Mouse (Mus musculus): Measurements from ENCODE around the gene Rab27a. TPM values are rescaled to one million over a fixed set of nuclear protein-coding genes. Genes with fewer than 3 reads are reported as not detected.
"Not testable (repeated sequence)": the region's sequence is repeated elsewhere in the genome, so short reads cannot be mapped to it uniquely, and the experiment has no call there.

Gene Rab27a
- polyA plus RNA-seq, 1 experiment, result 1.7 TPM

DNA sequence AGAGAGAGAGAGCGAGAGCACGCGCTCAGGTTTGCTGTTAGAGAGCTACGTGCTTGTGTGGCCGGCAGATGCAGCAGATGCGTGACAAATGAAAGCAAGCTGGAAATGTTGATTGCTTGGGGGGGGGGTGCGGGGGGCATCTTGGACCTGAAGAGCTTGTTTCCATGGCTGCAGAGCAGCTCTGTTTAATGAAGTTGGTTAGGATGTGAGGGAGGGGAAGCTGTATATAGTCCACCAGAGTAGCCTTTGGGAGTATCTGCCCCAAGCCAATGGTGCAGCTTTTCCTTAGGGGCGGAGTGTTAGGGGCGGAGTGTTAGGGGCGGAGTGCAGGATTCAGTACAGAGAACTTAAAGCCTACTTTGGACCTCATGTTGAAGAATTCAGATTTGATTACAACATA, 22.4 kb downstream of the Rab27a start:
- Histone ChIP-seq H3K4me1 (ENCODE audit: control insufficient read depth, insufficient read depth, insufficient read length, low read length) (no peaks in the 10 kb centered on the region), H3K27ac (replicated peaks; ENCODE audit: low read depth, low read length) (no peak overlapping the region), H3K4me3 (ENCODE audit: insufficient read depth, low read depth, low read length) (0 out of 2 replicates have a peak overlapping the region, but pooled peaks have one; percentile 3)

DNA sequence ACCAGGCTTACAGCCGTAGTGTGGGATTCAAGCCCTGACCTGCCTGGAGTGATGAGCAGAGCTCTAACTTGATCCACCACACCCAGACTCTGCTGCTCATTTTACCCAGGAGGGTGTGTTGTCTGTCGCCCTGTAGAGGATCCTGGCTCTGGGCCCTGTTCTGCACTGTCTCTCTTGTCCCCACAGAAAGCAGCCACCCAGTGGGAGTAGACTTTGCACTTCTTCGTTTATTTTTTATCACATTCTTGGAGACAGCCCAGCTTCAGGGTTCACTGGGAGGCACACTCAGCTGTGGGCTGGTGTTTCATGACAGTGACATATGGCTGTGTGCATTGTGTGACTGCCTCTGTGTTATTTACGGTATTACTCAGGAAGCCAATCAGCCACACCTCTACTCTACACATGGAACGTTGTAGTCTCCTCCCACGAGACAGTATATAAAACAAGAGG, 23.6 kb downstream of the Rab27a start:
- H3K27ac ChIP-seq (replicated peaks; ENCODE audit: low read depth, low read length), result no peak overlapping the region
- no peak overlapping the region for H3K4me3 ChIP-seq (ENCODE audit: insufficient read depth, low read depth, low read length)
- H3K4me1 ChIP-seq (ENCODE audit: control insufficient read depth, insufficient read depth, insufficient read length, low read length), result no peaks in the 10 kb centered on the region

DNA sequence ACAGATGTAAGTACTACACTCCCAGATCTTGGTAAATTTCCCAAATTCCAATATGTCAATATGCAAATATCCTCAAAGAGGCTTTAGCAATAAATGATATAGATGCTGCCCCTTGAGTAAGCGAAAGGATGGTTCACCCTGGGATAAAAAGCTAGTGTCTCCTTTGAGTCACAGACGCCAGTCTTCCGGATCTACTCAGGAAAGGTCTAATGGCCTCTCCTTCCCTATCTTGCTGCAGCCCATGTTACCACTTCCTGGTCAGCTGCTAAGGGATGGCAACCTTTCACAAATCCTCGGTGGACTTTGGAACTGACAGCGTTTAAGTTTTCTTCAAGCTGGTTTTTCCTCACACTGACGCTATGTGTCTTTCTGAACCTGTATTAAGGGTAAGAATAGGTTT, 24.0 kb downstream of the Rab27a start:
- H3K27ac ChIP-seq (replicated peaks; ENCODE audit: low read depth, low read length), result no peak overlapping the region
- H3K4me1 ChIP-seq (ENCODE audit: control insufficient read depth, insufficient read depth, insufficient read length, low read length), result no peaks in the 10 kb centered on the region
- H3K4me3 ChIP-seq (ENCODE audit: insufficient read depth, low read depth, low read length), result no peak overlapping the region

DNA sequence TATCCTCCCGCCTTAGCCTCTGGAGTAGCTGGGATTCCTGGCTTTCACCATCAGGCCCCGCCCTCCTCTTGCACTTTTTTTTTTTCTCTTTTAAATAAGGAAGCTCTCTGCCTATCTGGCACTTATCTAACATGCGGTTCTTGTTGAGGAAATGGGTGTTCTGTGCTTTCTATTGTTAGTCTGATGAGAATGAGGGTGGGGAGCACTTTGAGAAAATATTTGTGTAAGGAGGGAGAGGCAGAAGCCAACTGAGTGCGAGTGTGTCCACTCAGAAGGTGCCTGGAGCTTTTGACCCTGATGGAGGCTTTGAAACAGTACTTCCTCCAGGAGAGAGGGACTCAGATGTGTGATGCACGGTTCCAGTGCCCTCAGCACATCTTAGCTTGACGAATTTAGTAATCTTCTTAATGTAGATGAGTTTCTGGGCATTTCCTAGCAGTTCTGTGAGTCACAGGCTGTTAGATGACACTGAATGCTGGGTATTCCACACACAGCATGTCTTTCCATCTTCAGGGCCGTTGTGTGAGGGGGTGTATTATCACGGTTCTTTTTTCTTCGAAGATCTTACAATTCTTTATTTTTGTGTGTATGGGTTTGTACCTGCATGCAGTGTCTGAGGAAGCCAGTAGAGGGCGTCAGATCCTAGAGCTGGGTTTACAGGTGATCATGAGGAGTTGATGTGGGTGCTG, 26.5 kb downstream of the Rab27a start:
- Histone ChIP-seq H3K4me3 (ENCODE audit: insufficient read depth, low read depth, low read length) (no peak overlapping the region), H3K4me1 (ENCODE audit: control insufficient read depth, insufficient read depth, insufficient read length, low read length) (no peaks in the 10 kb centered on the region), H3K27ac (replicated peaks; ENCODE audit: low read depth, low read length) (no peak overlapping the region; the same call in 1 of the 2 replicates)

DNA sequence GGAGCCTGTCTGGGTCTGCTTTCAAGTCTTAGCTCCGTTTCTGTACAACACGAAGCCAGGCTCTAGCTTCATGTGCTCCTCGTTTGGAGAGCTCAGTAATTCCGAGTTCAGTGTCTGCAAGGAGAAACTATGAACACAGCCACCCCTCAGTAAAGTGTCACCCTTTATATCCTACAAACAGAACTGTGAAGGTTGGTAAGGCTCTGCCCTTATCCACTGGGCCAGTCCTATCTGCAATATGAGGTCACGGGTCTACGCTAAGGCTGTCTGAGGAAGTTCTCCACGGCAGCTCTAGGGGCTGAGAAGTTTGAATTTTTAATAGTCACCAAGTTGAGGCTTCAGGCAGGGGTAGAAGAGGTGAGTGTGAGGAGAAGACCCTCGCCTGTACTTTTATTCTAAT, 27.8 kb downstream of the Rab27a start:
- no peaks in the 10 kb centered on the region for H3K4me1 ChIP-seq (ENCODE audit: control insufficient read depth, insufficient read depth, insufficient read length, low read length)
- H3K27ac ChIP-seq (replicated peaks; ENCODE audit: low read depth, low read length), result no peak overlapping the region

DNA sequence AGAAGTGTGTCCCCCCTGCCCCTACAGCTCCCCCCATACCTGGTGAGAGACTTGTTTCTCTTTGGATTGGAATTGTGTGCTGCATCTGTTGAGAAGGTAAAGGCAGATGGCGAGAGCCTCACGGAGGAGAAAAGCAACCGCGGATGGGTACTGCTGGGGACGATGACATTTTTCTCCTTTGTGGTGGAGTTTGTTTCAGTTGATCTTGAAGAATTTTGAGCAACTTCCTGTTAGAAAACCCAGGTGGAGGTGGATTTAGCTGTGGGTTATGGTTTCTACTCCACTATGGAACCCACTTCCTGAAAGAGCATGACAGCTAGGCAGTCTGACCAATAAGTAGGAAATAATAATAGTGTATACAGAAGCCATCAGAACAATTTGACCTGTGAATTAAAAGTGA, 28.5 kb downstream of the Rab27a start:
- H3K27ac ChIP-seq (replicated peaks; ENCODE audit: low read depth, low read length), result no peak overlapping the region
- no peaks in the 10 kb centered on the region for H3K4me1 ChIP-seq (ENCODE audit: control insufficient read depth, insufficient read depth, insufficient read length, low read length)
- no peak overlapping the region for H3K4me3 ChIP-seq (ENCODE audit: insufficient read depth, low read depth, low read length)

More for the DNA sequence above, 27.8 kb downstream of the Rab27a start:
- no peak overlapping the region for H3K4me3 ChIP-seq (ENCODE audit: insufficient read depth, low read depth, low read length)

DNA sequence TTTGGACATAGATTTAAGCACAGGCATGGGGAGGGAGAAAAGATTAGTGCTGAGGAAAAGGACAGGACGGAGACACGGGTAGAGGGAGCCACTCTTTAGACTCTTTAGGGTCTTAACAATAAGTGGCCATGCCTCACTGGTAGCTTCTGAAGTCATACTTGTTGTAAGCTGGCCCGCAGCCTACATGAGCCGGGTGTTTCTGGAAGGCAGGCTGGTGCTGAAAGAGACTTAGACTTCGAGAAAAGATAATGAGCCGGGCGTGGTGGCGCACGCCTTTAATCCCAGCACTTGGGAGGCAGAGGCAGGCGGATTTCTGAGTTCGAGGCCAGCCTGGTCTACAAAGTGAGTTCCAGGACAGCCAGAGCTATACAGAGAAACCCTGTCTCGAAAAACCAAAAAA, 34.7 kb downstream of the Rab27a start:
- H3K4me1 ChIP-seq (ENCODE audit: control insufficient read depth, insufficient read depth, insufficient read length, low read length); H3K4me3 ChIP-seq (ENCODE audit: insufficient read depth, low read depth, low read length); H3K27ac ChIP-seq (replicated peaks; ENCODE audit: low read depth, low read length): not testable (repeated sequence)

DNA sequence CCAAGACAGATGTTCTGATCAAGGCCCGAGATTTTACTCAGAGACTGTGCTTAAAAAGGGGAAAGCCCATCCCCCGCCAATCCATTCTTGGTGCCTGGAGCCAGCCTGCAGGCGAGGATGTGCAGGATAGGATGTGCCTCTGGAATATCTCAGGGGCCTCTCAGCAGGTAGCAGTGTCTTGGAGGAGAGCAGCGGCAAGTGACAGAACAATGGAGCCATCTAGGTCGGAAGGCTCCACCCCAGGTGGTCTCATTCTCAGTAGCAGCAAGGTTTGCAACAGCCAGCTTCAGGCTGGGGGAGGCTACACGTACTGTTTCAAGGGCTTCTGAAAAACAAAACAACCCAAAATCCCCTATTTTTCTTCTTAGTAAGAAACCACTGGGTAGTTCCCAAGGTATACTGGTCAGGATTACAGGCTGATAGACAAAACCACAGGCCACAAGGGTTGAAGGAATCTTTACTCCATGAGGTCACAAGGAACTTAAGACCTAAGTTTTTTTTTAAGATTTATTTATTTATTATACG, 35.2 kb downstream of the Rab27a start:
- Histone ChIP-seq H3K4me3 (ENCODE audit: insufficient read depth, low read depth, low read length) (no peak overlapping the region), H3K27ac (replicated peaks; ENCODE audit: low read depth, low read length) (no peak overlapping the region), H3K4me1 (ENCODE audit: control insufficient read depth, insufficient read depth, insufficient read length, low read length) (no peaks in the 10 kb centered on the region)

DNA sequence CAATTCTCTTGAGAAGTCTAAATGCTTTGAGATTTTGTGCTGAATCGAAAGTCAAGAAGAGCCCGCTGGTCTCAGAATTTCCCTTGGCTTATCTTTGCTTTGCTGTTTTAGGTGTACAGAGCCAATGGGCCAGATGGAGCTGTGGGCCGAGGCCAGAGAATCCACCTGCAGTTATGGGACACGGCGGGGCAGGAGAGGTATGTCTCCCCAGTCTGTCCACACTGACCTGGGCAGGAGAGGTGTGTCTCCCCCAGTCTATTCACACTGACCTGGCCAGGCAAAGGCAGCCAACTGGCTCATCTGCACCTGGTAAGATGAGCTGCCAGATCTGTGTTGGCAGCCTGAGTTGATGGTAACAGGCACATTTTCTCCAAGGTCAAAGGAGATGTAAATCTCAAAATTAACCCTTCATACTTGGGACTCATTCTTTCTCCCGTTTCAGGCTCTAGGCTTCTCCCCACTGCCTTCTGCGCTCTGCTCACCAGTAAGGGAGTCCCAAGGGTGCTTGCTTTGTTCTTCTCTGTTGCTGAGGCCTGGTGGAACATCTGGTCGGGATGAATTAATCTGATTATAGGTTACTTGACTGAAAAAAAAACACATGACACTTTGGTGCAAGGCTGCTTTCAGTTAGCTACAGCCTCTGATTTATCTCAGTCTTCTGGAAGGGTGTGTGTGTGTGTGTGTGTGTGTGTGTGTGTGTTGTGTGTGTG, 37.8 kb downstream of the Rab27a start:
- Histone ChIP-seq H3K27ac (replicated peaks; ENCODE audit: low read depth, low read length) (no peak overlapping the region), H3K4me1 (ENCODE audit: control insufficient read depth, insufficient read depth, insufficient read length, low read length) (no peaks in the 10 kb centered on the region), H3K4me3 (ENCODE audit: insufficient read depth, low read depth, low read length) (no peak overlapping the region)

DNA sequence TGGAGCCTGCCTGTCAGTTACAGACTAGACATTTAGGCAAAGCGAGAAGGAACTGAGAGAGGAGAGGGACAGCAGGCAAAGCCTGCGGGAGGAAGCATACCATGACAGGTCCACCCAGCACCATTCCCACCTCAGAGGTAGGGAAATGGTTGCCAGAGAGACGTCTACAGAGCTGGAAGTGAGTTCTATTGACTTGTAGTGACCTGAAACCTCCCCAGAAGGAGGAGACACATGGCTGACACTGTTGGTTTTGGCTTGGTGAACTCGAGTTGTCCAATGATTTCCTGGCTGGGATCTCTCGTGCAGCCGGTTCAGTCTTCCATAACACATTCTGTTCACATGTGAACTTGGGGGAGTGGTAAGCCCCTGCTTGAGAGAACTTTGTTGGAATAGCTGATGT, 39.3 kb downstream of the Rab27a start:
- Histone ChIP-seq H3K4me1 (ENCODE audit: control insufficient read depth, insufficient read depth, insufficient read length, low read length) (no peaks in the 10 kb centered on the region), H3K4me3 (ENCODE audit: insufficient read depth, low read depth, low read length) (no peak overlapping the region), H3K27ac (replicated peaks; ENCODE audit: low read depth, low read length) (no peak overlapping the region)

DNA sequence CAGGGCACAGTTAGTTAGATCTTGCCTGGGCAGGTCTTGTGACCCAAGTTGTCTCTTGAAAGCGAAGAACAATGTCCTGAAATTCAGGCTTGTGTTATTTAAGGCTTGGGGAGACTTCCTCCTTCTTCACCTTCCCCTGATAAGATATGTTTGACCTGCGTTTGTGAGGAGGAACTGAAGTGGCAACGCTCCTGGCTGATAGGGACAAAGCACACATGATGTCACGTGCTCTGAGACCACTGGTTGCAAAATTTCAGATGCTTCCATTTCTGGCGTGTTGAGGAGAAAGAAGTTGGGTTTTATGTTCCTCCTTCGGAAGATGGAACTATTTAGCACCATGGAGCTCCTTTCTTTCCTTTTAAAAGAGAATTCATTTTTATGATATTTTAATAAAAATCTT, 41.2 kb downstream of the Rab27a start:
- H3K4me1 ChIP-seq (ENCODE audit: control insufficient read depth, insufficient read depth, insufficient read length, low read length), result no peaks in the 10 kb centered on the region
- no peak overlapping the region for H3K4me3 ChIP-seq (ENCODE audit: insufficient read depth, low read depth, low read length)
- H3K27ac ChIP-seq (replicated peaks; ENCODE audit: low read depth, low read length), result no peak overlapping the region

DNA sequence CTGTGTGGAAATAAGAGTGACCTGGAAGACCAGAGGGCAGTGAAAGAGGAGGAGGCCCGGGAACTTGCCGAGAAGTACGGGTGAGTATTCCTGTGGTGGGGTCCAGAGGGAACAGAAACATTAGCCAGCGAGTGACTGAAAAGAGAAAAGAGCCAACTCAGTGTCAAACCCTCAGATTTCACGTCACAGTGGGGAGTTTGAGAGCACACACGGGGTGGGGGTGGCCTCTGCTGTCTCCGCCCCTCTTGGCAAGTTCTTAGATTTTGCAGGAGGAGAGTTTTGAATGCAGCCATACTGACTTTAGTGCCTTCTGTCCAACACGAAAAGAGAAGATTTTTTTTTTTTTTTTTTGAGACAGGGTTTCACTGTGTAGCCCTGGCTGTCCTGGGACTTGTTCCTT, 42.5 kb downstream of the Rab27a start:
- H3K4me3 ChIP-seq (ENCODE audit: insufficient read depth, low read depth, low read length), result peak overlapping the region; percentile 37; the same call in 1 of the 2 replicates
- no peak overlapping the region for H3K27ac ChIP-seq (replicated peaks; ENCODE audit: low read depth, low read length)
- no peaks in the 10 kb centered on the region for H3K4me1 ChIP-seq (ENCODE audit: control insufficient read depth, insufficient read depth, insufficient read length, low read length)

DNA sequence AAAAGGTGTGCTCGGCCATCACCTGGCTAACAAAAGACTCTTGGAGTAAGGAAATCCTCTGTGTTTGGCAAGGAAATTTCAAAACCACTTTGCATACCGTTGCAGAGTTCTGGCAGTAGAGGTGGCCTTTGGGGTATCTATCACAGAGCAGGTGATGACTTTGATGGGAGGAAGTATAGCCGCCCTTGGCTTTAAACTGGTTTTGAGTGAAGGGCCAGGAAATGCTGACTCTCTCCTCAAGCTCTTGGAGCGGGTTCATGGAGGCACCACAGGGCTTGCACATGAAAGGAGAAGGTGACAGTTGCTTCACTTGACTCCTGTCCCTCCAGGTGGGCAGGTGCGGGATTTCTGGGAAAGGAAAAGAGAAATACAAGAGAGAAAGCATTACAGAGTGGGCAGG, 42.9 kb downstream of the Rab27a start:
- no peak overlapping the region for H3K4me3 ChIP-seq (ENCODE audit: insufficient read depth, low read depth, low read length)
- no peaks in the 10 kb centered on the region for H3K4me1 ChIP-seq (ENCODE audit: control insufficient read depth, insufficient read depth, insufficient read length, low read length)
- H3K27ac ChIP-seq (replicated peaks; ENCODE audit: low read depth, low read length), result no peak overlapping the region

DNA sequence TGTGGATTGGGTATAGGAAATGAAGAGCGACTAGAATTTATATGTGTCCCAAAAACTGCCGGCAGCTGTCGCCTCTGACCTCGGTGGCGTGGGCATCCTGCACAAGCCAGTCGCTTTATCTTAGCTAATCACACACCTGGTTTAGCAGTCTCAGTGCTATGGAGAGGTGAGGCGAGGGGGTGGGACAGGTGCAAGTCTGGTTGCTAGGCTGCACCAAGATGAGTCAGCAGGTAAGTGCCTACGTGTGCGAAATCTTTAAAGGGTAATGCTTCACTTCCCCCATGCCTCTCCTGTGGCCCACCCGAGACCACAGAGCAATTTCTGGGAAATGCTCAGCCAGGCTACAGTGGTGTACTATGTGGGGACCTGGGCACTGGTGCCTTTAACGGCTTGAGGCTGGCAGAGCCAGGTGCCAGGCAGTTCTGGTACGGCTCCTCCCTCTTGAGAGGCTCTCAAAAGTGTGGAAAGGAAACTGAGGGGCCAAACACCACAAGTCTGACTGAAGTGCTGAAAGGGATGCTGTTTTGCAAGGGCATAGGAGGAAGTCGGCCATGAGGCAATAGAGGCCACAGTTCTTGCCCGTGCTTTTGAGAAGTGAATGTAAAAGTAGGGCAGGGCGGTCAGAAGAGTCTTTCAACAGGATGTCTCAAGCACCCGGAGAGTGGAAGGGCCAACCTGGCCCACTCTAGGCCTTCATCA, 44.7 kb downstream of the Rab27a start:
- Histone ChIP-seq H3K4me3 (ENCODE audit: insufficient read depth, low read depth, low read length) (no peak overlapping the region), H3K4me1 (ENCODE audit: control insufficient read depth, insufficient read depth, insufficient read length, low read length) (no peaks in the 10 kb centered on the region), H3K27ac (replicated peaks; ENCODE audit: low read depth, low read length) (no peak overlapping the region)

DNA sequence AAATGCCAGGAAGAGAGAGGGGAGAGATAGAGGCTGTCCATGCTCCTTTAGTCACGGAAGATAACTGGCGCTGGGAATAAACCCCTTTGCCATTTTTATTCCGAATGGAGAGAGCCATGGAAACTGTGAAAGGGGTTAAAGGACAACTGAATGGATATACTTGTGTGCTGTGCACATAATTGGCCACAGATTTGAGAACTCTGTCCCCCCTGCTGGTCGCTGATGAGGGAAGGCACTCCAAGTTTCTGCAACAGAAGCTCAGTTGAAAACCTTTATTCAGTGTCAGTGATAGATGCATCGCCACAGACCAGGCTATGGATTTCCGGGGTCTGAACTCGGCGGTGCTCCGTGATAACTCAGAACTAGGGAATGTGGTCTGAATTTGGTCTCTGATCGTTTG, 45.5 kb downstream of the Rab27a start:
- H3K4me3 ChIP-seq (ENCODE audit: insufficient read depth, low read depth, low read length), result no peak overlapping the region
- no peak overlapping the region for H3K27ac ChIP-seq (replicated peaks; ENCODE audit: low read depth, low read length)
- H3K4me1 ChIP-seq (ENCODE audit: control insufficient read depth, insufficient read depth, insufficient read length, low read length), result no peaks in the 10 kb centered on the region

All from brown adipose tissue, adult 24 weeks (tissue).